In genomic region chr17:55956591-55956990, GRCm38 (mm10) we compare ENCODE assay signal across 9 mouse cellular contexts. TPM values are rescaled to one million over a fixed set of nuclear protein-coding genes. Genes with fewer than 3 reads are reported as not detected.
A peak's percentile ranks its signal among the peaks of the same experiment; 100 is the strongest.
DNase-seq lines count a peak whose midpoint lies in the region; ATAC-seq and TF ChIP-seq lines count a peak whose summit lies in the region.
"Had no signal": no experiment of that assay in that cellular context is flagged by ENCODE, and none has a peak within 500 bp of the region (broad histone marks: within the 10 kb centered on the region; RNA-seq: fewer than 3 reads in every experiment).

No protein-coding gene starts in this region.

- no peak for ATAC-seq in heart, embryonic 15.5 days (replicated peaks; ENCODE audit: insufficient number of reproducible peaks, insufficient read depth, low FRiP score, low read depth)
- no peak for ATAC-seq in forebrain, embryonic 16.5 days
- no peak for ATAC-seq in liver, embryonic 15.5 days (ENCODE audit: insufficient read depth)

- 37% methylated on average over 6 of the region's 6 CpGs for WGBS in heart, embryonic 15.5 days
- 32% methylated on average over 6 of the region's 6 CpGs for WGBS in forebrain, embryonic 16.5 days
- 38% methylated on average over 6 of the region's 6 CpGs for WGBS in liver, embryonic 15.5 days (ENCODE audit: insufficient replicate concordance)

- H3K36me3 ChIP-seq in heart, embryonic 15.5 days, result peaks cover 7% of the 10 kb centered on the region
- peaks cover 3% of the 10 kb centered on the region for H3K36me3 ChIP-seq in ES-E14 (ENCODE audit: control insufficient read depth, insufficient read depth, low read length, poor library complexity, severe bottlenecking)
- no peaks in the 10 kb centered on the region for H3K36me3 ChIP-seq in forebrain, embryonic 16.5 days (ENCODE audit: control insufficient read depth, insufficient read depth)
- H3K36me3 ChIP-seq in liver, embryonic 15.5 days (replicated peaks), result peaks cover 11% of the 10 kb centered on the region

- intact Hi-C loops in heart, postnatal 10 days (cut with DNase I), result loop anchor here (2.0 to 5.0 kb wide), 2 partner anchors 254 to 296 kb away; no protein-coding TSS in a partner anchor

- H3K4me2 ChIP-seq in heart, embryonic 15.5 days, result peak overlapping the region; percentile 64
- peak overlapping the region; percentile 76 for H3K4me2 ChIP-seq in forebrain, embryonic 16.5 days (ENCODE audit: low read length)
- peak overlapping the region; percentile 84 for H3K4me2 ChIP-seq in liver, embryonic 15.5 days

- H3K9ac ChIP-seq in heart, embryonic 15.5 days, result no peak overlapping the region
- H3K9ac ChIP-seq in ES-E14 (ENCODE audit: insufficient read depth, low read depth, low read length, poor library complexity, severe bottlenecking), result peak overlapping the region; percentile 47; the same call in 1 of the 2 replicates
- H3K9ac ChIP-seq in forebrain, embryonic 16.5 days (replicated peaks; ENCODE audit: low read depth, low read length), result peak overlapping the region; percentile 64; the same call in 1 of the 2 replicates
- H3K9ac ChIP-seq in liver, embryonic 15.5 days, result no peak overlapping the region

- peak overlapping the region; percentile 38; the same call in 1 of the 2 replicates for H3K4me3 ChIP-seq in heart, embryonic 15.5 days
- peak overlapping the region; percentile 57 to 61 for H3K4me3 ChIP-seq in ES-E14 (ENCODE audit: insufficient read depth in 1 of 2, low read depth in 1 of 2, low read length in 2 of 2, poor library complexity in 1 of 2, severe bottlenecking in 1 of 2)
- peak overlapping the region; percentile 57 for H3K4me3 ChIP-seq in forebrain, embryonic 16.5 days (replicated peaks; ENCODE audit: low read length)
- peak overlapping the region; percentile 63 for H3K4me3 ChIP-seq in liver, embryonic 15.5 days (replicated peaks)

- peaks cover 26% of the 10 kb centered on the region for H3K27me3 ChIP-seq in heart, embryonic 15.5 days
- no peaks in the 10 kb centered on the region; the same call in 1 of the 2 replicates for H3K27me3 ChIP-seq in forebrain, embryonic 16.5 days (replicated peaks; ENCODE audit: control insufficient read depth, insufficient read depth, low read length)
- peaks cover 8% of the 10 kb centered on the region; the same call in 1 of the 2 replicates for H3K27me3 ChIP-seq in liver, embryonic 15.5 days

- no peak overlapping the region for H3K27ac ChIP-seq in heart, embryonic 15.5 days
- no peak overlapping the region for H3K27ac ChIP-seq in ES-E14 (ENCODE audit: insufficient read depth, low read depth, low read length, poor library complexity, severe bottlenecking)
- H3K27ac ChIP-seq in forebrain, embryonic 16.5 days (ENCODE audit: low read length), result no peak overlapping the region
- H3K27ac ChIP-seq in liver, embryonic 15.5 days (replicated peaks), result no peak overlapping the region

- H3K4me1 ChIP-seq in heart, embryonic 15.5 days (replicated peaks), result peaks cover 24% of the 10 kb centered on the region
- H3K4me1 ChIP-seq in ES-E14 (ENCODE audit: control insufficient read depth in 2 of 2, insufficient read depth in 2 of 2, low read length in 2 of 2, poor library complexity in 1 of 2), result peaks cover 6 to 31% of the 10 kb centered on the region in 2 experiments
- H3K4me1 ChIP-seq in forebrain, embryonic 16.5 days (replicated peaks; ENCODE audit: control insufficient read depth, insufficient read depth, low read length), result peaks cover 21% of the 10 kb centered on the region
- peaks cover 49% of the 10 kb centered on the region for H3K4me1 ChIP-seq in liver, embryonic 15.5 days (replicated peaks)

- DNase-seq in heart, postnatal 10 days, result no peak
- no peak for DNase-seq in ES-E14 (ENCODE audit: low read depth, low spot score)
- DNase-seq in frontal cortex, postnatal 14 days (ENCODE audit: low spot score in 2 of 2), result no peak
- DNase-seq in layer of hippocampus, adult 18-20 months (ENCODE audit: low spot score in 2 of 2), result no peak
- no peak for DNase-seq in adrenal gland, postnatal 25 days

- no peaks in the 10 kb centered on the region for H3K9me3 ChIP-seq in heart, embryonic 15.5 days (replicated peaks)
- H3K9me3 ChIP-seq in ES-E14 (ENCODE audit: control insufficient read depth, insufficient read depth, low read depth, low read length), result no peaks in the 10 kb centered on the region
- H3K9me3 ChIP-seq in forebrain, embryonic 16.5 days (ENCODE audit: control insufficient read depth, low read length), result no peaks in the 10 kb centered on the region
- H3K9me3 ChIP-seq in liver, embryonic 15.5 days (replicated peaks), result no peaks in the 10 kb centered on the region

- in situ Hi-C loops in ES-E14 (cut with MboI; ENCODE audit: low sequenced_read_pairs in 2 of 2, unreplicated experiment in 2 of 2), result no loop called here

TF ChIP-seq in ES-E14, 5 proteins besides CTCF, POLR2A, EP300 and RAD21:
- TF ChIP-seq ZNF384 (IDR thresholded peaks at IDR 0.05; ENCODE audit: low read depth, low read length), result no peak
- no peak for TF ChIP-seq HCFC1 (IDR thresholded peaks at IDR 0.05; ENCODE audit: borderline replicate concordance, insufficient read depth, low read length)
- TF ChIP-seq ZC3H11A (IDR thresholded peaks at IDR 0.05; ENCODE audit: borderline replicate concordance, low read depth, low read length), result no peak
- no peak for TF ChIP-seq MAFK (IDR thresholded peaks at IDR 0.05; ENCODE audit: insufficient read depth, low read depth, low read length)
- TF ChIP-seq CHD2 (IDR thresholded peaks at IDR 0.05; ENCODE audit: low read depth, low read length), result no peak

RNA-seq across cellular contexts. Expression of gene Yju2, which starts 2.3 kb away (rescaled TPM):
- 13.9 and 18.2 TPM in 2 replicates for polyA plus RNA-seq in heart, embryonic 15.5 days (2015; fragmentation: Nextera tagmentation; extraction: Ambion mirVana)
- total RNA-seq in heart, postnatal 10 days (2021), result 10 to 100 TPM; 12.8 TPM
- 14.0 and 14.7 TPM in 2 replicates for total RNA-seq in ES-E14 (2012; rRNA removed)
- 26.8 and 27.0 TPM in 2 replicates for polyA plus RNA-seq in forebrain, embryonic 16.5 days (2015; fragmentation: Nextera tagmentation; extraction: Ambion mirVana)
- 7.2 and 9.7 TPM in 2 replicates for polyA plus RNA-seq in liver, embryonic 15.5 days (2015; fragmentation: Nextera tagmentation; extraction: Ambion mirVana)
- total RNA-seq in layer of hippocampus, adult 18-20 months (2021), result 10 to 100 TPM; 16.9 to 17.5 TPM
- total RNA-seq in adrenal gland, postnatal 25 days (2021), result 21.2 and 27.5 TPM in 2 replicates

RNA-seq across cellular contexts. Expression of gene Ebi3, which starts 4.2 kb away (rescaled TPM):
- 0.87 and 2.2 TPM in 2 replicates for polyA plus RNA-seq in heart, embryonic 15.5 days (2015; fragmentation: Nextera tagmentation; extraction: Ambion mirVana)
- under 1 TPM; 0.22 to 0.82 TPM for total RNA-seq in heart, postnatal 10 days (2021)
- 0.49 and 0.74 TPM in 2 replicates for total RNA-seq in ES-E14 (2012; rRNA removed)
- 3.0 and 4.2 TPM in 2 replicates for polyA plus RNA-seq in forebrain, embryonic 16.5 days (2015; fragmentation: Nextera tagmentation; extraction: Ambion mirVana)
- polyA plus RNA-seq in liver, embryonic 15.5 days (2015; fragmentation: Nextera tagmentation; extraction: Ambion mirVana), result 9.2 and 10.0 TPM in 2 replicates
- 1 to 10 TPM; 1.4 to 1.5 TPM for total RNA-seq in layer of hippocampus, adult 18-20 months (2021)
- 0.27 and 0.81 TPM in 2 replicates for total RNA-seq in adrenal gland, postnatal 25 days (2021)

RNA-seq across cellular contexts. Expression of gene Zfp119b, which starts 7.3 kb away (rescaled TPM):
- 4.3 and 5.5 TPM in 2 replicates for polyA plus RNA-seq in heart, embryonic 15.5 days (2015; fragmentation: Nextera tagmentation; extraction: Ambion mirVana)
- total RNA-seq in heart, postnatal 10 days (2021), result 1 to 10 TPM; 4.4 to 4.5 TPM
- 3.9 and 4.6 TPM in 2 replicates for total RNA-seq in ES-E14 (2012; rRNA removed)
- polyA plus RNA-seq in forebrain, embryonic 16.5 days (2015; fragmentation: Nextera tagmentation; extraction: Ambion mirVana), result 6.7 and 8.3 TPM in 2 replicates
- polyA plus RNA-seq in liver, embryonic 15.5 days (2015; fragmentation: Nextera tagmentation; extraction: Ambion mirVana), result 2.3 and 2.8 TPM in 2 replicates
- 1 to 10 TPM; 2.9 to 3.6 TPM for total RNA-seq in layer of hippocampus, adult 18-20 months (2021)
- total RNA-seq in adrenal gland, postnatal 25 days (2021), result 3.3 and 4.6 TPM in 2 replicates

RNA-seq across cellular contexts. Expression of gene Shd, which starts 13.7 kb away (rescaled TPM):
- polyA plus RNA-seq in heart, embryonic 15.5 days (2015; fragmentation: Nextera tagmentation; extraction: Ambion mirVana), result 6.6 and 8.7 TPM in 2 replicates
- 1 to 10 TPM; 1.8 to 3.4 TPM for total RNA-seq in heart, postnatal 10 days (2021)
- 1.5 and 2.4 TPM in 2 replicates for total RNA-seq in ES-E14 (2012; rRNA removed)
- 98.2 and 129 TPM in 2 replicates for polyA plus RNA-seq in forebrain, embryonic 16.5 days (2015; fragmentation: Nextera tagmentation; extraction: Ambion mirVana)
- 0.18 and 0.32 TPM in 2 replicates for polyA plus RNA-seq in liver, embryonic 15.5 days (2015; fragmentation: Nextera tagmentation; extraction: Ambion mirVana)
- total RNA-seq in layer of hippocampus, adult 18-20 months (2021), result 10 to 100 TPM; 21.1 to 21.2 TPM
- 1.4 and 2.2 TPM in 2 replicates for total RNA-seq in adrenal gland, postnatal 25 days (2021)

RNA-seq across cellular contexts. Expression of gene Fsd1, which starts 29.7 kb away (rescaled TPM):
- 2.6 and 5.0 TPM in 2 replicates for polyA plus RNA-seq in heart, embryonic 15.5 days (2015; fragmentation: Nextera tagmentation; extraction: Ambion mirVana)
- total RNA-seq in heart, postnatal 10 days (2021), result under 1 TPM in 1 of 2 experiments, not detected in 1; 0.31 TPM
- 24.2 and 50.7 TPM in 2 replicates for total RNA-seq in ES-E14 (2012; rRNA removed)
- 144 and 179 TPM in 2 replicates for polyA plus RNA-seq in forebrain, embryonic 16.5 days (2015; fragmentation: Nextera tagmentation; extraction: Ambion mirVana)
- 0.13 and 0.50 TPM in 2 replicates for polyA plus RNA-seq in liver, embryonic 15.5 days (2015; fragmentation: Nextera tagmentation; extraction: Ambion mirVana)
- total RNA-seq in layer of hippocampus, adult 18-20 months (2021), result 10 to 100 TPM; 68.1 to 68.2 TPM
- total RNA-seq in adrenal gland, postnatal 25 days (2021), result 1.5 and 2.2 TPM in 2 replicates
- total RNA-seq: hematopoietic stem cell, adult 5-6 weeks had no signal

Comparison
In these comparisons a context has a peak if more than half of its experiments do, and no peak if none do; other contexts are left out.
1. H3K9ac ChIP-seq: peak in ES-E14 (single experiment) and forebrain, embryonic 16.5 days (single experiment); none in heart, embryonic 15.5 days (single experiment) and liver, embryonic 15.5 days (single experiment).
2. Peak in every context shown above with its lines, with median percentiles within 50 percentile points of each other: H3K4me2 ChIP-seq and H3K4me3 ChIP-seq.